Mouse (Mus musculus) granulocyte monocyte progenitor cell, adult 5-6 weeks (primary cell): Measurements from ENCODE around the gene Hic2. TPM values are rescaled to one million over a fixed set of nuclear protein-coding genes. Genes with fewer than 3 reads are reported as not detected.
A peak's percentile ranks its signal among the peaks of the same experiment; 100 is the strongest.

Source experiments
- ATAC-seq: replicated peaks from 2 replicates; pipeline ENCODE4 v1.8.0; 2016; ENCODE audit warnings: mild to moderate bottlenecking, moderate TSS enrichment, inconsistent platforms; ENCODE audit not compliant: poor library complexity, severe bottlenecking
- total RNA-seq, 2 experiments: library from RNA; stranded (forward) in 1 of 2; stranded (reverse) in 1 of 2; fragments of 200-712, 200-1000 nt in 1 of 2; fragments of >200 nt in 1 of 2; fragmentation: Nextera tagmentation in 1 of 2; gene quantifications; 2 replicates each; pipeline ENCODE4 v1.2.3; 2014 to 2017

Gene Hic2
- total RNA-seq, 2 experiments from 2014 or later = 2.0 to 5.0 TPM

DNA sequence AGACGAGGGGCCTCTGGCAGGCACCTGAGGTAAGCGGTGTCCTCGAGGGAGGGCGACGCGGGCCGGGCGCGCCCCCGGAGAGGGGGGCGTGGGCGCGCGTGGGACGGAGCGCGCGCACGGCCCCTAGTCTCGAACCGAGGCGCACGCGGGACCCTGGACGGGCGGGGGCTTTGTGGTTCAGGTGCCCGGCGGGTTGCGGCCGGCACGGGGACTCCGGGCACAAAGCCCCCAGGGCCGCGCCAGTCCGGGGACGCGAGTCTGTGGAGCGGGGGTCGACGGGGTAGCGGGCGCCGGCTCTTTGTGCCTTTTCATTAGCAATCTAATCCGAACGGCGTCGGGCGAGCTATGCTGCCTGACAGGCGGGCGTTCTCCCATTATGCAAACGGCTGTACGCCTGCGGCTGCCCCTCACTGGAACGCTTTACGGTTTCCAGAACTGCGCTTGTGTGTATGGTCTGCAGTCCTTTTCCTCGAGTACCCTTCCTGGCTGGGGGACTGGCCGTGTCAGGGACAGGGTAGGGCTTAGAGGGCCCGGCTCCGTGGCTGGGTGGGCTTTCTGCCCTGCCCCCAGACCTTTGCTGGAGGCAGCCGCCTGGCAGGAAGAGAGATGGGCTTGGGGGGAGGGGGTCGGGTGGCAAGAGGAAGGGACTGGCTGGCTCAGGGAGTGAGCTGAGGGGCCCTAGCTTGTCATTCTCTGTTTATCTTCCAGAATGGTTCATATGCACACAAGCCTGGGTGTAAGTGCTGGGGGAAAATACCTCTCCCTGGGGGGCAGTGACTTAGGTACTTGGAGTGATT lies 528 bp downstream of the Hic2 start:
- peak; percentile 36 for ATAC-seq

DNA sequence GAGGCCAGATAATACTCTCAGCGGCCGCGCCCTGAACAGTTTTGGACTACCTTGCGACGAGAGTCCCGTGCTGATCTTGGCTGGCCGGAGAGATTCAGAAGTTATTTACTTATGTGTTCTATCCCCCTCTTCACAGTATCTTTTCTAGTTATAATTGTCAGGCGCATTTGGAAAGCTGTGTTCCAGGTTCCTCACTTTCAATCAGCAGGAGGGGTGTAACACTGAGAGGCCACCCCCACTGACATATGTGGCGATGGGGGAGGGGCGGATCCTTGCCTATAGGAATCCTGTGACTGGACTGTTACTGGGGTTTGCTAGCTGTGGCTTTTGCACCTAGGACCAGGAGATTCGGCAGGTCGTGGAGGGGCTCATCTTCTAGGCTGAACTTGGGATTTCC lies 1.1 kb downstream of the Hic2 start:
- peak; percentile 26; the same call in 1 of the 2 replicates for ATAC-seq

DNA sequence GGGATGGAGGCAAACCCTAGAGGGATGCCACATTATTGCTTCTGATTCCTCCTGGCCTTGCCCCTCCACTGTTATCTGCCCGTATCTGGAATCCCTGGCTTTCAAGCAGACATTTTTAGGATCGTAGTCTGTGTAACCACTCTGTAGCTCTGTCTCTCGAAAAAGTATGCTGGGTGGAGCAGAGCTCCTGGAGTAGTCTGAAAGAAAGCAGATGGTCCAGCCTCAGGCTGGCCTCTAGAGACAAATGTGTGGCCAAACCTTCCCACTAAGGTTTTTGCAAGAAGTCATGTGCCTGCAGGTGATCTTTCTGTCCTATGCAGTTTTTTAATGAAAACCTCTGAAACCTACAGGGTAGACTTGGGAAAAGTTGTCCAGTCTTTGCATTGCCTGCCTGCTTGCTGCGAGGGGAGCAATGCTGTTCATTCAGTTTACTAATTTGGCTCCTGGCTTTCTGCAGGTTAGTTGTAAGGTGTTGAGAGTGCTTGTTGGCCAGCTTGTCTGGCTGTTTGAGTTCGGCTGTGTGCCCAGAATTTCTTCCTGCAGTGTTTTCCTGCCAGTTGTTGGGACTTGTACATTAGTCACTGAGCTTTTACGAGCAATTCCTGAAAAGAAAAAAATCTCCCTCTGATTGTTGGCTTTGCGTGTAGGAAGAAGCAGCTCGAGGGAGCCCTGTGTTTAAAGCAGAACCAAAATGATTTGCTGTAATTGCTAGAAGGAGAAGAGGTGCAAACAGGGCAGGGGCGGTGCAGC lies 1.7 kb downstream of the Hic2 start:
- ATAC-seq = no peak

DNA sequence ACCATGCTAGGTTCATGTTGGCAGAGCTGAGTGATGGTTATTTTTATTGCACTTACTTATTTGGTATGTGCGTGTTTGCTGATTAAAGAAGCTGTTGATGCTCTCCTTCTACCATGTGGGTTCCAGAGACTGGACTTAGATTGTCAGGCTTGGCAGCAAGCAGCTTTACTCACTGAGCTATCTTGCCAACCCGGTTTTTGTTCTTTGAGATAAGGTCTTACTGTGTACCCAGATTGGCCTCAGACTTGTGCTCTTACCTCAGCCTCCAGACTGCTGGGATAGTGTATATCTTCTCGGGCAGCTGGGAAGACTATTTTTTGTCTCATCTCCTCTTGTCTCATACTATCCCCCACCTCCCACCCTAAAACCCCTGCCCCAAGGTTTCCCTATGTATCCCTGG lies 4.3 kb downstream of the Hic2 start:
- ATAC-seq = no peak

DNA sequence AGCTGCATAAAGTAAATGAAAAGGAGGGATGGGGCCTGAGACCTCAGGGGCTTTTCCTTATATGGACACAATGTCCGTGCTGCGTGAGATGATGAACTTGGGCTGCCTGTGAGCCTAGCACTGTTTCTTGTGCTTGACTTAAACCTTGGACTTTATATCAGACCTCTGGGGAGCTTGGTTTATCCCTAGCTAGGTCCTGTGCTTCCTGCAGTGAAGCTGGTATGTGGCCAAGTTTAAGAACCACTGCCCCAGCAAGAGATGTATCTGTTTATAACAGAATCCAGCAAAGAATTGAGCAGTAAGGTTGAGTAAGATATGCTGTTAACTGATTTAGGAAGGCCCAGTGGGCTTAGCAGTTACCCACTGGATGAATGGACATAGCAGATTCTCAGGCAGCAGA lies 6.0 kb downstream of the Hic2 start:
- ATAC-seq = no peak

DNA sequence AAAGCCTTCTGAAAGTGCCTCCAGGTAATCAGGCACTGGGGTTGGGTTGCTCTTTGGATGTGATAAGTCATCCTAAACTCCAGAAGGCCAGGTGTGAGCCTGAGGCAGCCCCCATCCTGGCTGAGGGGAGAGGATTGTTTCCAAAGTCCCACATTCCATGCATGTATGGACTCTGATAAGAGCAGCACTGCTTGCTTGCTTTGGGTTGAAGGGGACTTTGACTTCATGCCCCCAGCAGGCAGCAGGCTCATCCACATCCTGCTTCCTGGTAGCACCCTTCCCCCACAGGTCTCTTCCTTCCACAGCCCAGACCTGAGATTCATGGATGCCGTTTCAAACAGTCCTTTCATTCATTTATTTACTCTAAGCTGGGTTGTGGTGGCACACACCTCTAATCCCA lies 10.4 kb downstream of the Hic2 start:
- ATAC-seq = no peak

DNA sequence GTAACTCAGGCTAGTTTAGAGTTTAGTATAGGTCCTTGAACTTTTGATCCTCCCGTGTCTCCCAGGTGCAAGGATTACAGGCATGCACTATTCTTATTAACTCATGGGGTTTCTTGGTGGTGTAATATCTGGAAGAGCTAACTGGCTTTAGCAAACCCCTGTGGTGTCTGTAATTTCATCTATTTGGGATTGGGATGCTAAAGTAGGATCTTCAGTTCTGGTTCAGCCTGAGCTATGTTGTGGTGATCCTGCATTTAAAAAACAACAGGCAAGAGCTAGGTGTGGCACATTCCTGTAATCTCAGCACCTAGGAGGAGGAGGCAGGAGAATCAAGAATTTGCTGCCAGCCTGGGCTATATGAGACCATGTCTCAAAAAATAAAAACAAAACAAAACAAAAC lies 11.6 kb downstream of the Hic2 start:
- no peak for ATAC-seq

DNA sequence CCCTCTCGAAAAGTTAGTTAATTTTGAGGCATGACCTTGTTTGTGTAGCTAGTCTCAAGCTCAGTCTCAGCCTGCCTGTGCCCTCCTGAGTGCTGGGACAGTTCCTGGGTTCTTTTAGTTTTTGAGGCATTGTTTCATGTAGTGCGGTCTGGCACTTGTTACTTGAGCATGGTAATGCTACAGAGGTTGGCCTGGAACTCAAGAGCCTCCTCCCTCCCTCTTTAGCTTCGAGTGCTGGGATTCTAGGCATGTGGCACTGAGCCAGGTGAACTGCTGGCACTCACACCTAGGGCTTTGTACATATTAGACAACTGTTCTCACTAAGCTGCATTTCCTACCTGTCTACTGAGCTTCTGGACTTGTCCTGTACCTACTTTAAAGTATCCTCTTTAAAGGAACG lies 14.4 kb downstream of the Hic2 start:
- ATAC-seq = no peak

DNA sequence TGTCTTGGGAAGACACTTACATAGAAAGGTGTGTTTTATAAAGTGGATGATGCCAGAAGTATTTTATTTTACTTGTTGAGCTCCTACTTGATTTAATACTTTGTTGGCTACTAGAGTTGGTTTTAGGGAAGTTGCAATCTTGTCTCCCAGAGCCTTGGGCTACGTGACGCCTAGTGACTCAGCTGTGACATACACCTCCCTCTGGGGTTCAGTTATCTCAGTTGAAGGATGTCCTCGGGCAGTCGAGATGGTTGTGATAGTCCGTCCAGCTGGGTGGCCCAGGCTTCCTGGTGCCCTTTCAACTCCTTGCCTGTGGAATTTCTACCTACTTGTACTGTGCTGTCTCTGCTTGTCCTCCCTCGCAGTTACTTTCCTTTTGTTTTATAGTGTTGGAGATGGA lies 15.8 kb downstream of the Hic2 start:
- ATAC-seq = peak; percentile 81

DNA sequence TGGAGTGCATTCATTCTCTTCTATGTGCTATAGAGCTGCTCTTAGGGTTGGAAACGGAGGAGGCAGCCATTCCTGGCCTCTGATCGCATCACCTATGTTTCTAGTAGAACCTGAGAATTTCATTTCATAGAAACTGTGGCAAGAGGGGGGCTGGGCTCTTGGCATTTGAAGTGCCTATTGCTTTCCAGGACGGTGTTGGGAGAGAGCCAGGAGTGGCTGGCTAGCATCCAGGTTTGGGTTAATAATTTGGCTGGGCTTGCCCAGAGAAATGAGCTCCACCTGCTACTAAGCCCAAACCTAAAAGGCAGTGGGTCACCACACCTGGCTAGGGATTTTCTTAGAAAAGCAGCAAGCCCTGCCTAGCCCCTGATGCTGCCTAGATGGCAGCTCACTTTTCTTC lies 18.2 kb downstream of the Hic2 start:
- ATAC-seq = no peak

DNA sequence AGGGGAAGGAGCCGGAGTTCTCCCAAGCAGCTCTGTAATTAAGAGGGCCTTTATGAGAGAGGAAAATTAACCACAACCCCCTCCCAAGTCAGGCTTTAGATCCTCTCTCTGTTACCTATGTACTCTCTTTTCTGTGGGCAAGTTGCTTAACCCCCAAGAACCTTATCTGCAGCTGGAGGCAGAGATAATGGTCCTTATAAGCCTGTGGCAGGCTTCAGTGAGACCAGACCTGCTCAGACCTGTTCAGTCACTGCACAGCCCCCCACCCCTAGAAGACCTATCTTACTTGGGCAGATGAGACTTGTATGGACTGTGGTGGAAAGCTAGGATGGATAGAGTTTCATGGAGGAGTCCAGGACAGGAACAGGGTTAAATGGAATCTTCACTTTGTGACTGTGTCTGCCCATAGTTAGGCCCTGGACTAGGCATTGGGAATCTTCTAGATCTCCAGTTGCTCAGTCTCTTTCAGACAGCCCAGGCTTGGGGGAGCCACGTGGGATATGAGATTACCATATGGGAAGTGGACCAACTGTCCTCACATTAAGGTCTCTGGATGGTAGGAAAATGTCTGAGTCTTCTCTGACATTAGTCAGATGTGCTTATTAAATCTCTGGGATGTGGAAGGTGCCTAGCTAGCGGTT lies 18.8 kb downstream of the Hic2 start:
- ATAC-seq = 0 out of 2 replicates have a peak, but pooled peaks have one; percentile 18

DNA sequence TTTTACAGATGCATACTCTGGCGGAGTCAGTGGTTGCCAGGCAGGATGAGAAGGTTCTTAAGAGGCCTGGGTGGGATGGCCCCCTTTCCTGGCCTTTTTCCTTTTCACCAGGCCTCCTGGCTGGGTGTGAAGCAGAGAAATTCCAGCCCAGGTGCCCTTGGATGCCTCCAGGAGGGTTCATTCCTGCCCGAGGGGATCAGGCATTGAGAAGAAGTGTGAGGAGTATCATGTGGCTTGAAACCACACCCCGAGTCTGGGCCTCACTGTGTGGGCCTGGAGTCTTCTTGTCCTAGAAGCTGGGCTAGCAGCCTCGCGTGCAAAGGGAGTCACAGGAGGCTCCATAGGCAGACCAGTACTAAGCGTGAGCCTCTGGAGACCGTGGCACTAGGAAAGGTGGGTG lies 19.5 kb downstream of the Hic2 start:
- no peak for ATAC-seq

DNA sequence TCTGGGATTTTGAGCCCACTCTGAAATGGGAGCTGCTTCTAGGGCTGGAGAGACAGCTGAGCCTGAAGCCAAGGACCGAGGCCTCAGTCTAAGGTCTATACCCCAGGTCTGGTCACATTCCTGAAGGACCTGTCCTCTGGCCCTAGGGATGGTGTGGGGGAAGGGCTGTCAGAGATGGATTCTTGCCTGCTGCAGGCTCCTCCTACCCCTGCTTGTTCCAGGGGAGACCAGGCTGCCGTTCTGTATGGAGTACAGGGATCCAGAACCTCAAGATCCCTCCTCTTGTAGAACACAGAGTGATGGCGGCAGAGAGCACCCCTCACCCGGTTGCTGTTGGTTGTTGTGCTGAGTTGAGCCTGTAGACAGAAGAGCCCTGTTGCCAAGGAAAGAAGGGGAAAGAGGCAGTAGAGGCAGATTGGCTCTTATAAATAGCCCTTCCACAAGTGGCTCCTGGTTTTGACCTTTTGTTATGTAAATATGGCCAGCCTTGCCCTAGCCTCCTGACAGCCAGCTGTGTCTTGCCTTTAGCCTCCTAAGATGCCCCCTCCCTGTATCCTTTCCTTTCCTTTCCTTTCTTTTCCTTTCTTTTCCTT lies 20.7 kb downstream of the Hic2 start:
- ATAC-seq = no peak

DNA sequence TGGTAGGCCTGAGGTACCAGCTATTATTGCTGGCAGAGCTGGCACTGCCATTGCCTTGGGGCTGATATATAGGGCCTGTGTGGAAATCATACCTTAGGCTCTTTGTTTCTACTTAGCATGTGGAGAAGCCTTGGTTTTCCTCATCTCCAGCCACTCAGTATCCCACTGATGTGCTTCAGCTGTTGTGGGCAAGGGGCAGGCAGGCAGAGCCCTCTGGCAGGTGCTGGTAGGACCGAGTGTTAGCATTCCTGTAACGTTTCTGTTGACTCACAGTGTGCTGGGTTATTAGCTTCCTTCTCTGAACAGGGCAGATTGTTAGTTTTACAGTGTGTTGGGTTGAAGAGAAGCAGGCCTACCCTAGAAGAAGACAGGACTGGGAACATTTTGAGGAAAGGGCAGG lies 21.9 kb downstream of the Hic2 start:
- ATAC-seq = no peak

DNA sequence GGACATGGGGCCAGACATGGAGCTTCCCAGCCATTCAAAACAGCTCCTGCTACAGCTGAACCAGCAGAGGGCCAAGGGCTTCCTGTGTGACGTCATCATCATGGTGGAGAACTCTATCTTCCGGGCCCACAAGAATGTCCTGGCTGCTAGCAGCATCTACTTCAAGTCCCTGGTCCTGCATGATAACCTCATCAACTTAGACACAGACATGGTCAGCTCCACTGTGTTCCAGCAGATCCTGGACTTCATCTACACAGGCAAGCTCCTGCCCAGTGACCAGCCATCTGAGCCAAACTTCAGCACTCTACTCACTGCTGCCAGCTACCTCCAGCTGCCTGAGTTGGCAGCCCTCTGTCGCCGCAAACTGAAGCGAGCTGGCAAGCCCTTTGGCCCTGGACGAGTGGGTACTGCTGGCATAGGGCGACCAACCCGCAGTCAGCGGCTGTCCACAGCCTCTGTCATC lies 24.0 kb downstream of the Hic2 start:
- ATAC-seq = peak; percentile 54

DNA sequence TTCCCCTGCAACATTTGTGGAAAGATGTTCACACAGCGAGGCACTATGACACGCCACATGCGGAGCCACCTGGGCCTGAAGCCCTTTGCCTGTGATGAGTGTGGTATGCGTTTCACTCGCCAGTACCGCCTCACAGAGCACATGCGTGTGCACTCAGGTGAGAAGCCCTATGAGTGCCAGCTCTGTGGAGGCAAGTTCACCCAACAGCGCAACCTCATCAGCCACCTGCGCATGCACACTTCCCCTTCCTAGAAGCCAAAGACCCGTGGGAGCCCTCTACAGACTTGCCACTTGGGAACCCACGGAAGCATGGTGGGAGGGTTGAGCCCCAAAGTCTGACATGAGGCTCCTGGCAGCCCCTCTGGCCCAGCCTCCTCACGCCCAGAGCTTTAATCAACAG lies 25.5 kb downstream of the Hic2 start:
- ATAC-seq = no peak

DNA sequence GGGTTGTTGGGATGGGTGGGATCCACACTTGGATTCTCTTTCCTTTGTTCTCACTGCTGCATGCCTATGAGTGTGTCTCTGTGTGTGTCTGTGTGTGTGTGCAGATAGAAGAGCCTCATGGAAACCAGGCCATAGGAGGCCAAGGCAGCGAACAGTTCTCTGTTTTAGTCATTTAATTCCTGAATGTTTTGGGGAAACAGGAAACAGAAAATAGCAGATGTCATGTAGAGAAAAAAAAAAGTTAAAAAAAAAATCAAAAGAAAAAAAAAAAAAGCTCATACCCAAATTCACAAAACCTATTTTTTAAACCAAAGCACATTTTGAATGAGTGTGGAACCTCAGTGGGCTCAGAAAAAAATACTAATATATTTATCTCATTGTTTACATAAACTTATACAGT lies 28.0 kb downstream of the Hic2 start:
- ATAC-seq = no peak

DNA sequence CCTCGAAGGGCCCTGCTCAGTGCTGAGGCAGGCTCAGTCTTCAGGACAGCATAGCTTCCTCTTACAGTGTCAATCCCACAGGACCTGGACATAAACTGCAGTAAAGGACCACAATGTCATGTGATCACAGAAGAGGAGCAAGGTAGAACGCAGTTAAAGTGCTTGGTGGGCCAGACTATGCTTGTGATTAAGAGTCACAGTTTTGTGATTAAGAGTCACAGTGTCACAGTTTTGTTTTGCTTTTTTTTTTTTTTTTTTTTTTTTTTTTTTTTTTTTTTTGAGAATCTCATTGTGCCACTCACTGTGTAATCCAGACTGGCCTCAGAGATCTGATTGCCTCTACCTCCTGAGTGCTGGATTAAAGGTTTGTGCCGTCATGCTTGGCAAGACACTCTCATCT lies 32.7 kb downstream of the Hic2 start:
- no peak for ATAC-seq

DNA sequence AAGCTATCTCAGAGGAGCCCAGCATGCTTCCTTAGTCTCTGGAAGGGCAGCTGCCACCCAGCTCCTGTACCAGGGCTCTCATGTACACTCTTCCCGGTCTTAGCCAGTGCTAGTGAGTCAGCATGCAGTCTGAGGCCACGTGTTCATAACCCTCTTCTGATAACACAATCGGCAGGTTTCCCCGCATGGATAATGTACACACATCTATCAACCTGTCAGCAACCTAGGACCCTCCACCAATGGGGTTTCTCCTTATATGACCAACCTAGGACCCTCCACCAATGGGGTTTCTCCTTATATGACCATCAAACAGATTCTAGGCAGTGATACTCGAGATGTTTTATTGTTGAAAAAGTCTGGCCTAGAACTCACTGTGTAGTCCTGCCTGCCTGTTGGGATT lies 34.6 kb downstream of the Hic2 start:
- no peak for ATAC-seq

DNA sequence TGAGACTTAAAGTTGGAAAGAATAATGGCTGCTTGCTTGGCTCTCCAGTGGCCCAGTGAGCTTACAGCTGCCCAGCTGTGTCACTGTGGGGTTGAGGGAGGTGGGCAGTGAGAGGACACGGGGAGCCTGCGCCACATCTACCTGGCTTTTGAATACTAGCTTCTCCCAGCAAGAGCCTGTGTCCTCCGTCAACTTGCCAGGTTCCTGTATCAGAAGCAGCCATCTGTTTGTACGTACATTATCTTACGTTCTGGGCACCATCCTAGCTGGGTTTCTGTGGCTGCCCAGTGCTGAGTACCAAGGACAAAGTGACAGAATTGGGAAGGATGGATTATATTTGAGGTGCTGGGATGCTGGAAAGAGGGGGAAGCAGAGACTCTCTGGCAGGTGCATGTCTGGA lies 36.5 kb downstream of the Hic2 start:
- ATAC-seq = no peak

DNA sequence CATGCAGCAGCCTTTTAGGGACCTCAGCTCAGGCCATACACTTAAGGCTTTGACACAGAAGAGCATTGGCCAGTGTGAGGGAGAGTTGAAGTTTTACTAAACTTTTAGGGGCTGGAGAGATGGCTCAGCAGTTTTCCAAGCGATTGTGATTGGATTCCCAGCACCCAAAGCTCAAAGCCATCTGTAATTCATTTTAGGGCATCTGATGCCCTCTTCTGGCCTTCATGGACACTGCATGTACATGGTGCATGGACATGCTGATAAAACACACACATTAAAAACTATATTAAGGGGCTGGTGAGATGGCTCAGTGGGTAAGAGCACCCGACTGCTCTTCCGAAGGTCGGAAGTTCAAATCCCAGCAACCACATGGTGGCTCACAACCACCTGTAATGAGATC lies 37.8 kb downstream of the Hic2 start:
- peak; percentile 33 for ATAC-seq
